Mouse (Mus musculus): ENCODE measurements around the gene Btbd19.

The Btbd19 gene

GRCm38 (mm10) chr4:117136034-117136433, 10.5 kb upstream of the Btbd19 start:
- in situ Hi-C loops (cut with MboI, MseI): loop anchor here (25.0 kb wide), 1 partner anchor 1299 kb away; the partner anchor contains the start of genes Mknk1 and Mob3c

GRCm38 (mm10) chr4:117134601-117134995, 9.1 kb upstream of the Btbd19 start:
- in situ Hi-C loops (cut with MboI, MseI): loop anchor here (25.0 kb wide), 1 partner anchor 1297 kb away; the partner anchor contains the start of genes Mknk1 and Mob3c

DNA sequence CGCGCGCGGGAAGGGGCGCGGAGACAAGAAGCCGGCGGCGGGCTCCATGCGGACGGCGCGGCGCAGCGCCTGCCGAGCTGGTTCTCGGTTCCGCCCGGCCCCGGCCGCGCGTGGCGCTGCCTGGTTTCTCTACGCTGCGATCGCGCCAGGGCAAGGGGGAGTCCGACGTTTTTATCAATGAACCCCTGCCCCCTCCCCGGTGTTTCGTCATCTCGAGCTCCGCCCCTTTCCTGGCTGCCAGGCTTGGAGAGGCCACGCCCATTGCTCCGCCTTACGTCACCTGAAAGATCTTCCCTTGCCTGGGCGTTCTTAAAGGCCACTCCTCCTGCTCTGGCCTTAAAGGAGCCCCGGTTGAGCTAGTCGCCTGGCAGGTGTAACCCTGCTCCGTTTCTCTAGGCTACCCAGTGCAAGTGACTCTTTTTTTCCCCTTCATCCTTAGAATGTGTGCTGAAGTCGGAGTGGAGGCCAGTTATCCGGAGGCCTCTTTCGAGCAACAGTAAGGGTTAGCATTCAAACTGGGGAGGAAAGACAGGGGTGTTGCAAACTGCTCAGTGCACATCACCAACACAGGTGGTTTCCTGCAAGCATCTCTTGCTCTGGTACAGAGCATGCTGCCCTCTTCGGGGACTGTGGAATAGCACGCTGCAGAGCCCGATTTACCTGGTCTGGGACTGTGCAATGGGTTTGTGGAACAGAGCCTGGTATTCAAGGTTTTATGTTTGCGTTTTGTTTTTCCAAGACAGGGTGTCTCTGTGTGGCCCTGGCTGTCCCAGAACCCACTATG, 8.5 kb upstream of the Btbd19 start, which contains the start of gene Plk3:
Gene Plk3 (minus strand): TSS at position 147 of the 784 bp plus-strand sequence.
- in situ Hi-C loops (cut with MboI, MseI): loop anchor here (25.0 kb wide), 1 partner anchor 1297 kb away; the partner anchor contains the start of genes Mknk1 and Mob3c

GRCm38 (mm10) chr4:117133366-117133796, 7.9 kb upstream of the Btbd19 start:
- in situ Hi-C loops (cut with MboI, MseI): loop anchor here (25.0 kb wide), 1 partner anchor 1296 kb away; the partner anchor contains the start of genes Mknk1 and Mob3c

- in situ Hi-C loops (cut with MboI, MseI): loop anchor here (25.0 kb wide), 1 partner anchor 1295 kb away; the partner anchor contains the start of genes Mknk1 and Mob3c
These were observed 7.2 kb upstream of the Btbd19 start for GRCm38 (mm10) chr4:117132794-117133143.

- in situ Hi-C loops (cut with MboI, MseI): loop anchor here (25.0 kb wide), 1 partner anchor 1295 kb away; the partner anchor contains the start of genes Mknk1 and Mob3c
These were observed 6.6 kb upstream of the Btbd19 start for GRCm38 (mm10) chr4:117131890-117132793.

- in situ Hi-C loops (cut with MboI, MseI): loop anchor here (25.0 kb wide), 1 partner anchor 1294 kb away; the partner anchor contains the start of genes Mknk1 and Mob3c
These were observed 5.7 kb upstream of the Btbd19 start for GRCm38 (mm10) chr4:117131198-117131597.

- in situ Hi-C loops (cut with MboI, MseI): loop anchor here (25.0 kb wide), 1 partner anchor 1293 kb away; the partner anchor contains the start of genes Mknk1 and Mob3c
These were observed 5.3 kb upstream of the Btbd19 start for GRCm38 (mm10) chr4:117130790-117131189.

DNA sequence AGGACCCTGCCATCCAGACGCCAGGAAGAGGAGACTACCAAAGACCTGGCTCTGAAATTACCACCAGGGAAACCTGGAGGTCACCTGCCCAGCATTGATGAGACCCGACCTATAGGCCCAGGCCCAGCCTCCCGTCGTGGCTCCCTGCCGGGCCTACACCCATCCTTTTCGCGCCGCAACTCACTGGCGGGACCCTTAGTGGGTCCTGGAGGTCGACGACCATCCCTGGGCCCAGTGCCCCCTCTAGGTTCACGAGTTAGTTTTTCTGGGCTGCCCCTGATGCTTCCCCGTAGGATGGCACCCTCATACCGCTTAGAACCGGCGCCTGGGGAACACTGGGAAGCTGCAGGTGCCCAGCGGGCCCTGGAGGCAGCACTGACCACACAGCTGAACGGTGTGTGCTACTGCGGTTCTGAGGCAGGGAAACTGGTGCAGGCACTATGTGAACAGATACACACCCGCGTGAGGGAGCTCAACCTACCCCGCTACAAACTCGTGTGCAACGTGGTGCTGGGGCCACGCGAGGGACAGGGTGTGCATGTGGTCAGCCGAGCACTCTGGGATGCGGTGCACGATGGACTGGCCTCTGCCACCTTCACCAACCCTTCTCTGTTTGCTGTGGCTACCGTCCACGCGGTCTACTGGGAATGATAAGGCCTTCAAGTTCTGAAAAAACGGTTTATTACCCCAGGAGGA, 2.6 kb upstream of the Btbd19 start:
- in situ Hi-C loops (cut with MboI, MseI): loop anchor here (25.0 kb wide), 1 partner anchor 1291 kb away; the partner anchor contains the start of genes Mknk1 and Mob3c

GRCm38 (mm10) chr4:117126675-117127290, 1.3 kb upstream of the Btbd19 start, which contains the start of gene Tctex1d4:
Tctex1d4 (plus strand) TSS chr4:117126794.
- in situ Hi-C loops (cut with MboI, MseI): loop anchor here (25.0 kb wide), 1 partner anchor 1289 kb away; the partner anchor contains the start of genes Mknk1 and Mob3c

DNA sequence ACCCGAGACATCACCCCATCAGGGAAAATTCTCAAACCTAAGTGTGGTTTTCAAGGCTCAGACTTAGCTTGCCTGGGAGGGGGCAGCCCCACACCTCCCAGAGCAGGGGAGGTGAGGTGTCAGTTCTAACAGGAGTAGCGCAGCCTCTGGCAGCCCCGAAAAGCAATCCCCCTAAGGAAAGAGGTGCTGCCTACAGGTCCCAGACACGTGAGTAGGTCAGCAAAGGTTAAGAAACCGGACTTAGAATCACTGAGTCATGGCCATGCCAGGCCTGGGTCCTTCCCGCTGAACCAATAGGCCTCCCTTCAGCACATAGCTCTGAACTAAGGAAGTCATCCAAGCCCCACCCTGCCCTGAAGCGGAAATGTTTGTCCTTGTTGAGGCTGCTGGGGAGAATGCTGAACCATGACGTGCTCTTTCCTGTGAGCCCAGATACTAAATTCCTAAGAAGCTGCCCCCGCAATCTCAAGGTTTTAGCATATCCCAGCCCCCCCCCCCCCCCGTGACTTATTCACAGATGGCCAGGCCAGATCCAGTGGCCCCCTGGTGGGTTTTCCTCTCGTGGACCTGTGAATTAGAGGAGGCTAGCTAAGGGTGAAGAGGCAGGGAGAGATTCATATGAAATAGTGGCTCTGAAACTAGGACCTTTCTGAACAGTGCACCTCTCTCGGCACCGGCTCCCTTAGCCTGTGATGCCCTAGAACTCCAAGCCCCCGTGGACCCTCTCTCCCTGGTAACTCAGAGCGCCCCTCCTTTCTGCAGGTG, 567 bp upstream of the Btbd19 start:
- in situ Hi-C loops (cut with MboI, MseI): loop anchor here (25.0 kb wide), 1 partner anchor 1289 kb away; the partner anchor contains the start of genes Mknk1 and Mob3c

GRCm38 (mm10) chr4:117124518-117125347, 792 bp downstream of the Btbd19 start:
- in situ Hi-C loops (cut with MboI, MseI): loop anchor here (25.0 kb wide), 1 partner anchor 1287 kb away; the partner anchor contains the start of genes Mknk1 and Mob3c

GRCm38 (mm10) chr4:117124218-117124517, 1.4 kb downstream of the Btbd19 start:
- in situ Hi-C loops (cut with MboI, MseI): no loop called here

GRCm38 (mm10) chr4:117123546-117124217, 1.8 kb downstream of the Btbd19 start:
- in situ Hi-C loops (cut with MboI, MseI): no loop called here

DNA sequence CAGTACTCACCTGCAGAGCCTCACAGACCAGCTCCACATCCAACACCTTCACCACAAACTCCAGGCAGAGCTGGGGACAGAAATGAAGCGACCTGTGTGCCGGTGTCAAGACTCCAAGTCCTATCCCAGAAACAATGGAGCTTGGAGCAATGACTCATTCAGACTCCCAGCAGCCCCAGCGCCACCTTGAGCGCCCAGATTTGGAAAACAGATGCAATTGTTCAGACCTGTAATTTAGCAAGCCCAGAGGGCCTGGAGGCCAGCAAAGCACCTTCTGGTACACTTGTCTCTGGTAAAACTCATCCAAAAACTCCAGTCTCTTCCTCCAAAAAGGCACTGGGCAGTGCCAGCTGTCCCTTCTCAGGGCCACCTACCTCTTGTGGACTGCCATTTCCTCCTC, 3.3 kb downstream of the Btbd19 start:
- in situ Hi-C loops (cut with MboI, MseI): no loop called here

DNA sequence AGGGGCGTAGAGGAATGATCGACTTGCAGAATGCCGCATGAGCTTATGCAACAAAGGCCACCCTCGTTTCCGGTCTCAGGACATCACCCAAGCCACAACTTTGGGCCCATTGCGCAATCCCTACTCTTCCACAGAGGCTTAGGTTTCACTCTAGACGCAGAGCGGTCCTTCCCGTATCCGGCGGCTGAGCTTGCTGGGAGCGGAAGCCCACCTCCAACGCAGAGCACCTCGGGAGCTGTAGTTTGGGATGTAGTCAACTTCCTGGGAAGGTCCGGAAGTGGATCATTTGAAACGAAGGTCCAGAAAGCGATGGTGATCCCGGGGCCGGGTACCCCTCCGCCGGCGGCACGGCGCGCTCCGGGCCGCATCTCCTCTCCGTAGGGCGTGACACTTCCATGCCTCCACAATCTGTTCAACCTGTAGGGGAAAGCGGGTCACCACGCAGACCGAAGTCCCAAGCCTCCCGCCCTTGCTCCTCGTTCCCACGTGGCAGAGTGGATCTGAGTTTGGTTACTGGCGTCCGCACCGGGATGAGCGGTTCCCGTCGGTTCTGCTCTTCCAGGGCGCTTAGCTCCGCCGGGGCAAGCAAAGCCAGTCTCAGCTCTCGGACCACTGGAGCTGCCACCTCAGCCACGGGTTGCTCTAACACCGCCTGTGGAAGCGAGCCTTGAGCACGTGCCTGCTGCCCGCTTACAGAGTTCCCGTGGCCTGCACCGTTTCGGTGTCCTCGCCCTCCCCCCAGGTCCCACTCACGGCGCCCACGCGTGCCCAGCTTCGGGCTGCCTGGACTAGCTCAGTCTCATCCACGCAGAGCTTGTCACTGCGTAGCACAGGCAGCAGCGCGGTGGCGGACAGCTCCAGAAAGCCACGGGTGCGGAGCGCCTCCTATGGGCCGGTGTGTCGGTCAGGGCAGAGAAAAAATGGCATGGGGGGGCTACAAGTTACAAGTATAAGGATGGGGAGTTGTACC, 4.8 kb downstream of the Btbd19 start:
- in situ Hi-C loops (cut with MboI, MseI): no loop called here

DNA sequence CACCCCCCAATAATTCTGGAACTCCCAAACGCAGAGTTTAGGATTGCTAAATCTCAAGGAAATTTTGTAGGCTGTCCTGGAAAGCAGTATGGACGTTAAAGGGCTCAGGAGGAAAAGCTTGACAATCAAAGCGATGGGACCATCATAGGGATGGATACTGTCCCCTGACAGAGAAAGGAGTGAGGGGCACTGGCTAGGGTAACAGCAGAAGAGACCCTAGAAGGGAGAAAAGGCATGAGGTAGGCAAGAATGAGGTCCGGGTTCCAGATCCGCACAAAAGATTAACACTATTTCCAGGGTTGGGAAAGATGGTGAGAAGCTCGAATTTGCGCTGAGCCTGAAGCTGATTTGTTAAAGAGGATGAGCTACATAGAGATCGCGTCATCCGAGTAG, 5.5 kb downstream of the Btbd19 start:
- in situ Hi-C loops (cut with MboI, MseI): no loop called here

Data from T-helper 1 cell (primary cell).